Mouse (Mus musculus) cortical plate, adult 2 months (tissue): Measurements from ENCODE around the gene C330007P06Rik.

Source experiments
- CTCF ChIP-seq: fragments of 200-500 bp; IDR thresholded peaks from 2 replicates; pipeline ENCODE4 v1.5.1; 2011; ENCODE audit warnings: mild to moderate bottlenecking, control low read depth, low read length; ENCODE audit not compliant: insufficient read depth; ENCODE audit errors: extremely low read depth
- POLR2A ChIP-seq: fragments of 200-500 bp; IDR thresholded peaks from 2 replicates; pipeline ENCODE4 v1.6.1; 2011; ENCODE audit warnings: mild to moderate bottlenecking, low read length, control low read depth; ENCODE audit not compliant: insufficient read depth; ENCODE audit errors: extremely low read depth

- TF ChIP-seq POLR2A: peak; percentile 63; the same call in 1 of the 2 replicates
- no peak for TF ChIP-seq CTCF
These were observed 28.6 kb upstream of the C330007P06Rik start, which contains the start of gene Nkrf for GRCm38 (mm10) chrX:36902321-36903114.
